Comparison of ENCODE assay signal across 21 mouse cellular contexts in genomic region chr13:6374570-6375173, GRCm38 (mm10).
DNase-seq lines count a peak whose midpoint lies in the region; ATAC-seq and TF ChIP-seq lines count a peak whose summit lies in the region.
"Had no signal": no experiment of that assay in that cellular context is flagged by ENCODE, and none has a peak within 500 bp of the region (broad histone marks: within the 10 kb centered on the region; RNA-seq: fewer than 3 reads in every experiment).

No protein-coding gene starts in this region.

- DNase-seq in forebrain, embryonic 14.5 days (ENCODE audit: low spot score): peak; percentile 13
- no peak for DNase-seq in forebrain, embryonic 10.5 days (ENCODE audit: extremely low spot score, low spot score)
- DNase-seq in frontal cortex, adult 2 months (ENCODE audit: extremely low spot score in 1 of 2, low spot score in 1 of 2): no peak
- DNase-seq in brain, embryonic 14.5 days (ENCODE audit: low read depth): peak; percentile 38
- peak; percentile 6 for DNase-seq in telencephalon, adult 2 months (ENCODE audit: low read depth, low spot score)
- DNase-seq in layer of hippocampus, postnatal 36 days: no peak
- DNase-seq: adrenal gland, postnatal 10 days; B cell, adult 2 months; cerebellum, adult 18-20 months; cerebellum, adult 9-11 months; cerebellum, postnatal 36 days; gastrocnemius, postnatal 36 days; heart, adult 18-20 months; heart, postnatal 10 days had no signal

- H3K4me1 ChIP-seq in forebrain, embryonic 14.5 days (ENCODE audit: control insufficient read depth, insufficient read depth, low read length): no peaks in the 10 kb centered on the region
- H3K4me1 ChIP-seq in forebrain, embryonic 10.5 days: no peaks in the 10 kb centered on the region
- H3K4me1 ChIP-seq: embryonic facial prominence, embryonic 13.5 days; heart, embryonic 10.5 days; intestine, embryonic 15.5 days had no signal

- no peak overlapping the region for H3K4me2 ChIP-seq in forebrain, embryonic 14.5 days (ENCODE audit: low read length)
- H3K4me2 ChIP-seq: embryonic facial prominence, embryonic 13.5 days; hindbrain, embryonic 14.5 days; intestine, embryonic 15.5 days had no signal

- H3K36me3 ChIP-seq in forebrain, embryonic 14.5 days (ENCODE audit: control insufficient read depth, insufficient read depth, low read length): no peaks in the 10 kb centered on the region
- H3K36me3 ChIP-seq in forebrain, embryonic 10.5 days (replicated peaks): no peaks in the 10 kb centered on the region
- H3K36me3 ChIP-seq: embryonic facial prominence, embryonic 13.5 days; G1E; heart, embryonic 10.5 days; intestine, embryonic 15.5 days had no signal

- no peaks in the 10 kb centered on the region for H3K9me3 ChIP-seq in forebrain, embryonic 14.5 days (replicated peaks; ENCODE audit: control insufficient read depth, low read length)
- H3K9me3 ChIP-seq in forebrain, embryonic 10.5 days: no peaks in the 10 kb centered on the region
- H3K9me3 ChIP-seq: embryonic facial prominence, embryonic 13.5 days; G1E; heart, embryonic 10.5 days; intestine, embryonic 15.5 days had no signal

- H3K27me3 ChIP-seq in forebrain, embryonic 14.5 days (replicated peaks; ENCODE audit: control insufficient read depth, insufficient read depth, low read length): no peaks in the 10 kb centered on the region
- no peaks in the 10 kb centered on the region for H3K27me3 ChIP-seq in forebrain, embryonic 10.5 days (ENCODE audit: poor library complexity, severe bottlenecking)
- H3K27me3 ChIP-seq: embryonic facial prominence, embryonic 13.5 days; intestine, embryonic 15.5 days had no signal

- TF ChIP-seq POLR2A in brain, embryonic 14.5 days (IDR thresholded peaks at IDR 0.05; ENCODE audit: borderline replicate concordance, extremely low read depth, insufficient read depth, insufficient read length, poor library complexity, severe bottlenecking): no peak

- H3K27ac ChIP-seq in forebrain, embryonic 14.5 days (ENCODE audit: low read depth, low read length): no peak overlapping the region
- no peak overlapping the region for H3K27ac ChIP-seq in forebrain, embryonic 10.5 days
- H3K27ac ChIP-seq: embryonic facial prominence, embryonic 13.5 days; heart, embryonic 10.5 days; hindbrain, embryonic 14.5 days; intestine, embryonic 15.5 days had no signal

- no peak for TF ChIP-seq CTCF in brain, embryonic 14.5 days (IDR thresholded peaks at IDR 0.05; ENCODE audit: borderline replicate concordance, extremely low read depth, insufficient read depth, insufficient read length)

- H3K9ac ChIP-seq in forebrain, embryonic 14.5 days (ENCODE audit: low read length): no peak overlapping the region
- H3K9ac ChIP-seq: embryonic facial prominence, embryonic 13.5 days; hindbrain, embryonic 14.5 days; intestine, embryonic 15.5 days had no signal

- WGBS in forebrain, embryonic 14.5 days: 69% methylated on average over 3 of the region's 3 CpGs
- 84% methylated on average over 3 of the region's 3 CpGs for WGBS in forebrain, embryonic 10.5 days

- no peak for ATAC-seq in forebrain, embryonic 14.5 days
- ATAC-seq in frontal cortex, adult (ENCODE audit: low TSS enrichment): peak; percentile 55; the same call in 1 of the 2 replicates
- ATAC-seq: CD4-positive, CD25-positive, alpha-beta regulatory T cell, adult 4 months; intestine, embryonic 15.5 days had no signal

- H3K4me3 ChIP-seq in forebrain, embryonic 14.5 days (ENCODE audit: low read depth, low read length): no peak overlapping the region
- H3K4me3 ChIP-seq in forebrain, embryonic 10.5 days: no peak overlapping the region
- H3K4me3 ChIP-seq: embryonic facial prominence, embryonic 13.5 days; heart, embryonic 10.5 days; intestine, embryonic 15.5 days had no signal

Comparison
In these comparisons a context has a peak if more than half of its experiments do, and no peak if none do; other contexts are left out.
1. DNase-seq: peak in forebrain, embryonic 14.5 days (single experiment), brain, embryonic 14.5 days (single experiment) and telencephalon, adult 2 months (single experiment); none in forebrain, embryonic 10.5 days (single experiment), frontal cortex, adult 2 months (0 of 2) and layer of hippocampus, postnatal 36 days (0 of 2).